Mouse (Mus musculus): Measurements from ENCODE around the gene Zfy1.
"Not testable (repeated sequence)": the region's sequence is repeated elsewhere in the genome, so short reads cannot be mapped to it uniquely, and the experiment has no call there.

The Zfy1 gene

DNA sequence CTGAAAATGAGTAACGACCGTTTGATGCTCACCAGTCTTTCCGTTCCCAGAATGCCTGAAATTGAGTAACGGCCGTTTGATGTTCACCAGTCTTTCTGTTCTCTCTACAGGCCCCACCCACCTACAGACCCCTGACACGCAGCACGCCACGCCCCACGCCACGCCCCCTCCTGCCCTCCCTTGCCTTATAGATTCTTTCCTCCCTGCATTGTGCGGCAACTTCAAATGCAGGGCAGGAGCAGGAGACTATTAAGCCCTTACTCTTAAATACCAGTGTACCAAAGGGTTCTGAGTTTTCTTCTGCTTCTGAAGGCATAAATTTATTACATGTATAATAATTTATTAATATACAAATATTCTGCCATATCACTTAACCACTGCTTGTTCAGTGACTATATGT lies at the start of gene Zfy1:
Zfy1 (minus strand) TSS at position 101 of the 400 bp plus-strand sequence.
- DNase-seq (ENCODE audit: low spot score), result not testable (repeated sequence)

GRCm38 (mm10) chrY:818396-818795 lies 21.2 kb upstream of the Zfy1 start, which contains the start of gene Uba1y:
Gene Uba1y (plus strand): TSS chrY:818649.
- DNase-seq (ENCODE audit: low spot score), result no peak

DNA sequence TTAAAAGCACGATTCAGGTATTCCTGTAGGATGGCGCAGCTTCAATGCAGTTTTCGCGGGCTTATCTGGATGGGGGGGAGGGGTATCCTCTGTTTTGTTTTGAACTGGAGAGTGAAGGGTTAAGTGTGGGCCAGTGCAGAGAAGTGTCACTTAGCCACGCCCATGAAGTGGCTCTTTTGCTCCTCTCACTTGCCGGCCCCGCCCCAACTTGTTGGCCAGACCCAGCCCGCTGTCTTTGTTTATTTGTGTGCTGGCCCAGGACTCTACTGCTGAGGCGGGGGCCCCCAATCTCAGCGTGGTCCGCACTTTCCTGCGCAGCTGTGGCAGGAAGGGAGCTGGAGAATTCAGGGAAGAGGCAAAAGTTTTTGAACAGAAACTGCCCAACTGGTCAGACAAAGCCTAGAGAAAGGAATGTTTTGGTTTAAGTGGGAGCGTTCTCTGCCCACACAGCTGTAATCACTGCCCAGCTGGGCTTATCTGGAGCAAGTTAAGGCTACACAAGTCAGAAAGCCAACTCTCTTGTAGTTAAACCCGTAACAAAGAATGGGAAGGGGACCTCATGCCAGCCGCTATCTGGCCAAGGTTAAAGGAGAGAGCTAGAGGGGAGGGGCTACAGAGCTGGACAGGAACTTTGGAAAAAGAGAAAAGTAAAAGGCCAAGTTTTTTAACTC lies 11.9 kb upstream of the Zfy1 start:
- DNase-seq (ENCODE audit: low spot score), result no peak

Data from layer of hippocampus, adult 11-12 months (tissue).